Mouse (Mus musculus) lung, postnatal 4 days (tissue): ENCODE data around the gene Riox2.

ENCODE experiments used
- DNase-seq, 2 experiments: peaks; one replicate each; pipeline ENCODE4 v3.0.0; 2021

The Riox2 gene

DNA sequence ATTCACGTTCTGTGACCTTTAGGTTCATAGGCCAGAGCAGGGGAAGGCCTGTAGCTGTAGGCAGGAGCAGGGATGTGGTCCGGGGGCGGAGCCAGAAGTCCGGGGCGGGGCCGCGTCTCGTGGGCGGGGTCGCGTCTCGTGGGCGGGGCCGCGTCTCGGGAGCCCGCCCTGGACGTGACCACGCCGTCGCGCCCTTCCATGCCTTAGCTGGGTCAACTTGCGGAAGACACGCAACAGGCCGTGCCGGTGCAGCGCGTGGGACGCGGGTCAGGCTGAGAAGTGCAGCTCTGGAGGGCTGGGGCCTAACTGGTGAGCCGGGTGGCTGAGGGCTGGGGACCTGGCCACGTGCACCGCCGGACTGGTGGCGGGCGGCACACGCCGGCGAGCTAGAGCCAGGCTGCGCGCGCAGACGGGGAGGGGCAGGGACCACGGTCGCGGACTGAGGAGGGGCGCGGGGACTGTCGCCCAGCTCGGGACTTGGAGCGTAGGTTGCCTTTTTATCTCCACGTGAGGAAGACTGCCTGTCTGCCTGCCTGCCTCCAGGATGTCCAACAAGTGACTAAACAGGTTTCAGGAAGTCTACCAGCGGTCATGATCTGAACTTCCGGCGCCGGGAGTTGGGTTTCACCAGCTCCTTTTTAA, at the start of gene Riox2:
TSS of gene Riox2 (plus strand) at position 139 of the 642 bp plus-strand sequence.
- DNase-seq, result peak; percentile 85 to 88

- DNase-seq, result no peak
Observed at GRCm38 (mm10) chr16:59427960-59428359, 43.6 kb upstream of the Riox2 start.

DNA sequence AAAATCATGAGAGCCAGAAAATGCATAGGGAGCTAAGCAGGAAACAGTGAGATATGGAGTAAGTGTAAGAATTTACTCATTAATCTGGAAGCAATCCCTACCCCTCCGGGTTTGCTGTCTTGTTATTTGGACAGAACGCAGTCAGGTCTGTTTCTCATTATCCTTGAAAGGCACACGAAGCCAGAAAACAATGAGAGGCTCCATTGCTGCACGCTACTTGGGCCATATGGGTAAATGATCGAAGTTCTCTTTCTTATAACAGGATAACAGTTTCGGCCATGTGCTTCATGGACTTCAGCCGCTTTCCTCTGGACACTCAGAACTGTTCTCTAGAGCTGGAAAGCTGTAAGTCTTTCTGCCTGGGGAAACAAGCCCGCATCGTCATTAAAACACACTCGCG, 38.4 kb upstream of the Riox2 start:
- no peak for DNase-seq

GRCm38 (mm10) chr16:59444880-59445559, 26.6 kb upstream of the Riox2 start:
- DNase-seq, result no peak

- no peak for DNase-seq
Observed at GRCm38 (mm10) chr16:59448181-59448580, 23.4 kb upstream of the Riox2 start.

DNA sequence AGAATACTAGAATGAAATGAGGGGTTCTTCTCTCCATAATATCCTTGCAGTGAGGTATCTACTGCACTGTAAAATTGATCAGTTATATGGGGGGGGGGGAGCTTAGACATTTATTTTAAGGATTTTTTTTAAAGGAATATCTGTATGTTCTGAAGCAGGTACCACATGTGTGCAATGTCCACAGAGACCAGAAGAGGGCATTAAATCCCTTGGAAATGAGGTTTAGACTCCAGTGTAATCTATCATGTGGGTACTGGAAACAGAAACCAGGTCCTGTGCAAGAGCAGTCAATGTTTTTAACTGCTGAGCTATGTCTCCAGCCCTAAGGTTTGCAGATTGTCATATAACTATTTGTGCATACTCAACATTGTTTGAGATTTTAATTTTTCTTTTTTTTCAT, 22.5 kb upstream of the Riox2 start:
- no peak for DNase-seq

DNA sequence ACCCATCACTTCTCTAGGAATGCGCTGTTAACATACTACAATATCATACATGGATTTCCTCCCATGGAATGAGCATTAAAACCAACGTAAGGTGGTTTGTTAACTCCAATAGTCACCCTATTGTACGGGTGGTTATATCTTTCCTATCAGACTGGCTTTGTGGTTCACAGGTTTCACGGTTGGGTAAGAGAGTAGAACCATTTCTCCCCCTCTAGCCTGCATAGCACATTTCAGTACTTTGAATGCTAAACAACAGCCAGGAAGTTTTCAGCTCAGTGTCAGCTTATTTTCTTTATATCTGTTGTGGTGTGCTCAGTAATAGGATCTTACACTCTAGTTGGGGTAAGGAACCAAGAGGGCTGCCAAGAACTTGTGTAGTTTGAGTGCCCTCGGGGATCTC, 19.8 kb upstream of the Riox2 start:
- no peak for DNase-seq

DNA sequence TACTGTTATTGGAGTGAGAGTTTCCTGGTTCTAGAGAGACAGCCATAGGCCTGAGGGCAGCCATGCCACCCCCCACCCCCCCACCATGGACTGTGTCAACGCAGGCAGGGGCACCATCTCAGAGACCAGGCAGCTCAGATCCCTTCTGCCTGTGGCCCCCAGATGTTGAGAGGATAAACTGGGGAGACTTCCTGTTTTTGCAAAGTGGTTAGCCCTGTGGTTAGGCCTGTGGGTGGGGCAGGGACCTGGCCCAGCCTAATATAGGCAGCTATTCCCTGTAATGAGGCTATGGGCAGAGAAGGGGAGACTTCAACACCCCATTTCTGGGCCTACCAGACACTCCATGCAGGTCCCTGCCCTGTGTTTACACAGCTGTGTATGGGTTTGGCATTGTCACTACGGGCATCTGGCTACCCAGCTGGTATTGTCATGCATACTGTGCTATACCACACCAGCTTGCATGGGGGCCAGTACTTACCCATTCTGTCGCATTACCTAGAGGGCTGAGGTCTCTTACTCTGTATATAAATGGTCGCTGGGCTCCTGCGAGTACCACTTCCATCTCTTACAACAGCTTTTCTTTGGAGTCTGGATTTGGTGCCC, 12.2 kb upstream of the Riox2 start:
- peak; percentile 8 to 23 for DNase-seq

DNA sequence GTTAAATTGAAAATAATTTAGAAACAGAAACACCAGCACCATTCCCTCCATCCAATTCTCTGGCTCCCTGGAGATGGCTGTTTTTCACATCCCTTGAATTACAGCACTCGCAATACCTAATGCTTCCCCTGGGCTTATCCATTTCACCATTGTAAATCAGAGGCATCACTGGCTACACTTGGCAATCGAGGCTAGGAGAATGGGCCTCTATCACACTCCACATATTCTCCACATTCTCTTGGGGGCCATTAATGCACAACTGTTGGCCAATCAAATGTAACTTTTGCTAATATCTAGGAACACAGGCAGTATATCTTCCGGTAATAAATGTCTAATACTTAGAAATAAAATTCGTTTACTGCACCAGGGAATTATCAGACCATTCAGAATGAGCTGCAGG, 8.0 kb upstream of the Riox2 start:
- DNase-seq, result no peak

GRCm38 (mm10) chr16:59463973-59464372, 7.6 kb upstream of the Riox2 start:
- no peak for DNase-seq

DNA sequence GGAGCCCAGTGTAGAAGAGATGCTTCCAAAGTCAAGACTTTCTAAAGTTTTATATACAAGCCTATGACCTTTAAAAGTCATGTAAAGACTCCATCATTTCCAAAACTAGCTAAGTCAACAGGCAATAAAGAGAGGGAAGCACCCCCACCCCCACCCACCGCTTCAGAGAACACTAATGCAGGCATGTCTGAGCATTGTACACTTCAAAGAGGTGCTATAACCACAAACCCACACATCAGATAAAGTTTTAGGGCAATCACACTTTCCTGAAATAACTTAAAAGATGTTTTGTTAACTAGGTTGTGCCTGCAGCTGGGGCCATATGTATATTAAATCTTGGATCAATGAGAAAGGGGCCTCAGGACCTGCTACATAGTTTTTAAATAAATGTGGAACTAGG, 1.7 kb upstream of the Riox2 start:
- no peak for DNase-seq

DNA sequence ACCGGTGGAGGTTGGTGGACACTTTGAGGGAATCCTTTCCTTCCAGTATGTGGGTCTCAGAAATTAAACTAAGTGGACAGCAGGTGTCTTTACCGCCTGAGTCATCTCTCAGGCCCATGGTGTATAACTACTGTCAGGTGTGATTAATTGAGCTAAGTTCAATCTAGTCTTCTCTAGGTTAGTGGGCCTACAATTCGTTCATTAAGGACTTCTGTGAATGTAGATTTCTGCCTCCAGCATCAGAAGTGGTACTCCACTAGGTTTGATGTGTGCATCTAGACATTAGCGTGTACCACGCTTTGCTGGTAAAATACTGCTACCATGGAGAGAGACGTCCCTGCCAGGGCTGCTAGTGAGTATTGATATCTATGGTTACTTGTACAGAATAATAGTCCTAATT, 971 bp downstream of the Riox2 start:
- no peak for DNase-seq

DNA sequence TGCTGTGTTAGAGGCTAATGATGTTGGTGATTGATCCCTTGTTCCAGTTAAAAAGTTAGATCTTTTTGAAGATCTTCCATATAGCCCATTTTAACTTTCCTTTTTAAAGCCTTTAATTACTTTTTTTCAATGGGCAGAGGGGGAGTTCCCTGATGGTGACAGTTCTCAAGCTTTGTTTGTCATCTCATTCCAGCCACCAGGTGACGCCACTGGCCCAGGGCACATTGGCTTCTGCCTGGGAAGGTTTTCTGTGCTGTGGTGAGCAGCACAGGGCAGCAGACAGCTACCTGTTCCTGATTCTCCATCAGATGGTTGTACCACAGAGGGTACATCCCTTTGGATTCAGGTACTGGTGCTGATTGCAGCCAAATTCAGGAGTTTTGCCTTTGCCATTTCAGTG, 3.2 kb downstream of the Riox2 start:
- peak; percentile 57 to 76 for DNase-seq

- no peak for DNase-seq
Observed at GRCm38 (mm10) chr16:59477955-59478354, 6.4 kb downstream of the Riox2 start.

DNA sequence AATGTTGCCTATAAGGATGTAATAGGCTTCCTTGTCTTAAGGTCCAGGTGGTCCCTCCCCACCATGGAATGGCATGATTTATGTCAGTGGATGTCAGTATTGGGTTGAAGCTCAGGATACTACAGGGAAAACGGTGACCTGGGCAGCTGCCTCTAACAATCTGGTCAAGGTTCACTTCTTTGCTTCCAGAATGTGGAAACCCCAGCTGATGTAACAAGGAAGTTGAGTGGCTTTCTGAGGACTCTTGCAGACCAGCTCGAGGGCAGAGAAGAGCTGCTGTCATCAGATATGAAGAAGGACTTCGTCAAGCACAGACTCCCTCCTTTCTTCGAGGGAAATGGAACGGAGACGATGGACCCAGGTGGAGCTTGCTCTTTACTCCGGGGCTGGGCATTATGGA, 15.7 kb downstream of the Riox2 start:
- DNase-seq, result no peak

DNA sequence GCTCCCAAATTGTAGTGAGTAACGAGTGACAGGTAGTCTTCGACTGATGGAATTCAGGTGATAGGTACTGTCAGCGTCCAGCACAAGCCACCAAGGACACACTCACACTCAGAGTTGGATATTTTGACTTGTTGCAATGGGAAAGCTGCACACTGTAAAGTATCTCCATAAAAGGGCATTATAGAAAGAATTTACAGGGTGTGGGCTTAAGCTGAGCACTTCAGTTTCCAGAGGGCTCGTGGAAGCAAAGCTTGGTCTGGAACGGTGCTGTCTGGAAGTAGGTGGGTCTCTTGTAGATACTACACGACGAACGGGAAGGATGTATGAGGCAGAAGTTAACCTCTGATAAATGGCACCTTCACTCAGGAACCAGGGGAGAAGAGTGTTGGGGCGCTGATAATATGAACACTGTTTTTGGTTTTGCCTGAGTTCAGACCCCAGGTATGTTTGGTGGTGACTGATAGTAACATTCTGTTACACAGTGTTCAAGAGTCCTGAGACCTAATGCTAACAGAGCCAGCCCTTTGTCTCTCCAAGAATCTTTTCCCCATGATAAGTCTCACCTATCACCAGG, 16.5 kb downstream of the Riox2 start:
- no peak for DNase-seq

GRCm38 (mm10) chr16:59493199-59493598, 21.6 kb downstream of the Riox2 start:
- no peak for DNase-seq

DNA sequence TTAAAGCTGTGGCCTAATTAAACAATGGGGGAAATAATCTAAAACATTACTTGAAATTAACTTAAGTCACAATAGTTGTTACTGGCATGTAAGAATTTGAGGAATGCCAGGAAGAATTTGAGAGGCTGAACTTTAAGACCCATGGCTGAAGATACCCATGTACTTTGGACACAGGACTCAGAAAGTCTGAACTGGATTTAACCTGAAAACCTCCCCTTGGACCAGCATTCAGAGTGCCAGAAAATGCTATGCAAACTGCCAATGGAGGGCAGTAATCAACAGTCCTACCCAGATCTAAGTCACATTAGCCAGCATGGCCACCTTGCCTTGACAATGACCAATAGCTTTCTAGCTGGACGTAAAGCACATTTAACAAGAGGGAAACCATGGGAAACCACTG, 26.4 kb downstream of the Riox2 start:
- DNase-seq, result no peak

DNA sequence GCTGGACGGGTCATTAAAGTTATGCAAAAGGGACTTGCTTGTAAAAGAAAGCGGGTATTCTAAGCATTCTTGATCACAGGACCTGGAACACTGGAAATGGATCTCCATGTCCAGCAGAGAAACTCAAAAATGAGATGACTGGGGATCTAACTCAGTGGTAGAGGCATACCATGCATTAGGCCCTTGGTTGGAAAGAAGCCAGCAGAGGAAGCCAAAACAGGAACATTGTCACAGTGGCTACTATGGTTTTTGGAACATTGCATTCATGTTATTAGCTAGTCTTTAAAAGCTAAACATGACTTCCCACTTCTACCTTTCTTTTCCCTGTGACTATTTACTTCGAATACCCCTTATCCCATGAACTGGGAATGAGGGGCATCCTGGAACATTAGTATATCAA, 27.6 kb downstream of the Riox2 start:
- DNase-seq, result no peak

- no peak for DNase-seq
Observed at GRCm38 (mm10) chr16:59509830-59510229, 38.3 kb downstream of the Riox2 start.

GRCm38 (mm10) chr16:59515169-59515568, 43.6 kb downstream of the Riox2 start:
- DNase-seq, result no peak

- DNase-seq, result no peak
Observed at GRCm38 (mm10) chr16:59516965-59517364, 45.4 kb downstream of the Riox2 start.

GRCm38 (mm10) chr16:59517447-59518219, 46.1 kb downstream of the Riox2 start:
- DNase-seq, result no peak
